Mouse (Mus musculus) kidney, embryonic 16.5 days (tissue): ENCODE measurements around the gene Rasgrf1. TPM values are rescaled to one million over a fixed set of nuclear protein-coding genes. Genes with fewer than 3 reads are reported as not detected.

ENCODE experiments used
- ATAC-seq: fragments of 200-750 bp; cut with Nextera tagmentation; 2 replicates; pipeline ENCODE4 v1.8.0; 2017; ENCODE audit warnings: moderate TSS enrichment; ENCODE audit not compliant: low FRiP score, low TSS enrichment
- H3K27ac ChIP-seq: fragments of 300-500 bp; sonication (generic); 2 replicates; pipeline ENCODE4 v1.5.1; 2014; ENCODE audit warnings: low read length
- H3K27me3 ChIP-seq: fragments of 300-500 bp; sonication (generic); 2 replicates; pipeline ENCODE4 v1.6.1; 2014; ENCODE audit warnings: low read length, control low read depth, mixed read lengths; ENCODE audit not compliant: insufficient read depth
- H3K36me3 ChIP-seq: fragments of 300-500 bp; sonication (generic); 2 replicates; pipeline ENCODE4 v1.6.1; 2014; ENCODE audit warnings: low read length, control low read depth, mixed read lengths; ENCODE audit not compliant: insufficient read depth
- H3K4me1 ChIP-seq: fragments of 300-500 bp; sonication (generic); 2 replicates; pipeline ENCODE4 v1.6.1; 2014; ENCODE audit warnings: low read length, control low read depth, mixed read lengths; ENCODE audit not compliant: insufficient read depth
- H3K4me2 ChIP-seq: fragments of 300-500 bp; sonication (generic); replicated peaks from 2 replicates; pipeline ENCODE4 v1.6.1; 2014; ENCODE audit warnings: low read depth, low read length
- H3K4me3 ChIP-seq: fragments of 300-500 bp; sonication (generic); 2 replicates; pipeline ENCODE4 v1.5.1; 2014; ENCODE audit warnings: mild to moderate bottlenecking, low read length
- H3K9ac ChIP-seq: fragments of 300-500 bp; sonication (generic); replicated peaks from 2 replicates; pipeline ENCODE4 v1.6.1; 2014; ENCODE audit warnings: low read length
- H3K9me3 ChIP-seq: fragments of 300-500 bp; sonication (generic); 2 replicates; pipeline ENCODE4 v1.6.1; 2016; ENCODE audit warnings: low read length, control low read depth
- WGBS: fragments of 180-500 bp; shearing (Covaris S2); extraction: QIAGEN DNeasy Blood & Tissue Kit; methylation state at CpG from one replicate; pipeline ENCODE4 v1.1.7; 2014; 5-methylcytosine and 5-hydroxymethylcytosine counted together
- polyA plus RNA-seq: library from polyadenylated mRNA; unstranded; fragments of >200 nt; fragmentation: Nextera tagmentation; extraction: Ambion mirVana; gene quantifications from 2 replicates; pipeline ENCODE4 v1.2.1, GENCODE M21; 2015

The Rasgrf1 gene
- polyA plus RNA-seq, 1 experiment from 2014 or later = 0.20 TPM

DNA sequence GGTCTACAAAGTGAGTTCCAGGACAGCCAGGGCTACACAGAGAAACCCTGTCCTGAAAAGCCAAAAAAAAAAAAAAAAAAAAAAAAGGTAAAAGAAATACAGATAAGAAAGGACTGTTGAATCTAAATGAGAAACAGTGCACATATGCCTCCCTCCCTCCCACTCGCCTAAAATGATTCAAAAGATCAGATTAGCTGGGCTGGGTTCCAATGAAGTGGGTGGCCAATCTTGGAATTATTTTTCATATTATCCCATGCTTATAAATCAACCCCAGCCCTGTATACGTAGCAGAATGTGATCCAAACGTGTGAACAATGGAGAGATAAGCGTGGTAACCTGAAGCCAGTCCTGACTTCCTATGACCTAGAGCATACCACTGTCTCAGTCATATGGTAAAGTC is 8.5 kb upstream of the Rasgrf1 start:
- 66% methylated on average over 4 of the region's 4 CpGs for WGBS
- H3K27me3 ChIP-seq = peaks cover 27% of the 10 kb centered on the region; the same call in 1 of the 2 replicates
- no peak overlapping the region for H3K27ac ChIP-seq
- no peaks in the 10 kb centered on the region for H3K36me3 ChIP-seq
- no peak overlapping the region for H3K4me2 ChIP-seq
- no peak overlapping the region for H3K9ac ChIP-seq
- no peaks in the 10 kb centered on the region for H3K9me3 ChIP-seq
- no peak for ATAC-seq
- H3K4me1 ChIP-seq = no peaks in the 10 kb centered on the region
- no peak overlapping the region for H3K4me3 ChIP-seq

DNA sequence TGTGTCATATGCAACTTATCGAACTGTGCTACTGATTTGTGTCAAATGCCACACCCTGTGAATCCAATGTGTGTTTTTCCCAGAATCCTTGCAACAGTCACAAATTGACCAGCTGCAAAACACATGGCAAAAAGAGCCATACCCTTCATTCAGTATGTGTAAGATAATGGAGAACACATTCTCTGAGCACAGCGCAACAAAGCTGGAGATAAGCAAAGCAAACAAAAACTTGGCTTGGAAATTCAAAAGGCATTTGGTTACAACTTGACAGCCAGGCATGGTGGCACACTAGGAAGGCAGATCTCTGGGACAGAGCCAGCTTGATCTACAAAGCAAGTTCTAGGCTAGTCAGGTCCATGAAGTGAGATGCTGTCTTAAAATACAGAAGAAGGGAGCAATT is 6.9 kb upstream of the Rasgrf1 start:
- no peak for ATAC-seq
- Histone ChIP-seq H3K36me3 (no peaks in the 10 kb centered on the region), H3K4me2 (no peak overlapping the region), H3K9me3 (no peaks in the 10 kb centered on the region), H3K27ac (no peak overlapping the region), H3K4me1 (no peaks in the 10 kb centered on the region), H3K9ac (no peak overlapping the region), H3K4me3 (no peak overlapping the region), H3K27me3 (peaks cover 43% of the 10 kb centered on the region)
- WGBS = 77% methylated on average over 2 of the region's 2 CpGs

DNA sequence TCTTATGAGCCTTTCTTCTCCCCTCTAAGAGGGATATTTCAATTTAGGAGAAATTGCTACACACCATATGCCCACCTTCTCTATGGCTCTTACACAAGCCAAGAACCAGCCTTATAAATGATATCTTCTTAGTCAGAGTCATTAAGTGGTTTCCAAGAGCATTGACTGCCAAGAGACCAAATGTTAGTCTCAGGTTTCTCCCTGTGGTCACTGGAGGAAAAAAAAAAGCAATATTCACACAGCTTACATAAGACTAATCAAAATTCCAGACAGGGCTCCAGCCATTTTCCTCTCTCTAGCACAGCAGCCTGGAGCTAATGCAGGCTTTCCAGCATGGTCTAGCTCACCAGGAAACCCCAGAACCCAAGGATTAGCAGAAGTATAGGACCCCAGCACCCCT is 3.1 kb upstream of the Rasgrf1 start:
- Histone ChIP-seq H3K9ac (no peak overlapping the region), H3K27me3 (peaks cover 79% of the 10 kb centered on the region), H3K27ac (no peak overlapping the region), H3K4me3 (no peak overlapping the region), H3K36me3 (no peaks in the 10 kb centered on the region), H3K4me1 (peaks cover 26% of the 10 kb centered on the region), H3K4me2 (no peak overlapping the region), H3K9me3 (no peaks in the 10 kb centered on the region)
- no peak for ATAC-seq

DNA sequence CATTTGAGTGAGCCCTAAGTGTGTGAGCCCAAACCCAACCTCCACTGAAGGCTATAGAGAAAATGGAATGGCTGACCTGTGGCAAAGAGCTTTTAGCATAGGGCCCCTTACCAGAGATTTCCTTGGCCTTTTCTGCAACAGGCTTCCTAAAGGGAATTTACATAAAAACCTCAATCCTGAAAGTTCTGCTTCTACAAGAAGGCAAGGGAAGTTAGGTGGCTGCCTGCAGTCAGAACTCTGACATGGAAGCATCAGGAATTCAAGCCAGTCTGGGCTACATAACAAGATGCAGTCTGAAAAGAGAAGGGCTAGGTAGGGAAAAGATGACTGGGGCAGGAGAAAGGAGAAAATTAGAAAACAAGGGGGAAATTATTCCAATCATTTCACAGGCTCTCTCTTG is 1.8 kb upstream of the Rasgrf1 start:
- peaks cover 26% of the 10 kb centered on the region for H3K4me1 ChIP-seq
- H3K36me3 ChIP-seq = no peaks in the 10 kb centered on the region
- H3K27me3 ChIP-seq = peaks cover 81% of the 10 kb centered on the region
- no peak overlapping the region for H3K27ac ChIP-seq
- no peak for ATAC-seq
- no peak overlapping the region for H3K4me2 ChIP-seq
- no peak overlapping the region for H3K9ac ChIP-seq
- H3K9me3 ChIP-seq = no peaks in the 10 kb centered on the region
- H3K4me3 ChIP-seq = no peak overlapping the region

DNA sequence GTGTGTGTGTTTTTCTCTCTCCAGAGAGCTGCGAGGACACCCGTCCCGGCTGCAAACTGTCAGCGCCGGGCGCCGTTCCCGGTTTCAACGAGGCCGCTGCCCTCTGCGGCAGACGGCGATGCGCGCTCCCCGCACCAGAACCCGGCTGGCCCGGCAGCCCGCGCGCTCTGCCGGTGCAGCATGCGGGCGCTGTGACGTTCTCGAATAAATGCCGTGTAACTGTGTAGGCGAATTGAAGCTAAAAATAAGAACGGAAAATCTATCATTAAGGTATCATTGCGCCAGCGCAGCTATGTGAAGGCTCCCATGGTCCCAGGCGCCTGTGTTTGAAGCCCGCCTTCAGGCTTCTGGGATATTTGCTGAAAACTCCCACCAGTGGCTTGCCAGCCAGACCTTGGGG is 1.1 kb upstream of the Rasgrf1 start:
- H3K9ac ChIP-seq = no peak overlapping the region

DNA sequence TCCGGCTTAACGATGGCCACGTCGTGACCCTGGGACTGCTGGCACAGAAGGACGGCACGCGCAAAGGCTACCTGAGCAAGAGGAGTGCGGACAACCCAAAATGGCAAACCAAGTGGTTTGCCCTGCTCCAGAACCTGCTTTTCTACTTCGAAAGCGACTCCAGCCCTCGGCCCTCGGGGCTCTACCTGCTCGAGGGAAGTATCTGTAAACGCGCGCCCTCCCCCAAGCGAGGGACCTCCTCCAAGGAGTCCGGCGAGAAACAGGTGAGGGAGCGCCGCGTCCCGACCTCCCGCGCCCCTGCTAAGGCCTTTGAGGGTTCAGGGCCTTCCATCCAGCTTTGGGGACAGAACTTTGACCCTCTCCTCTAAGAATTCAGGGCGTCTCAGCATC is 298 bp downstream of the Rasgrf1 start:
- 1% methylated on average over 26 of the region's 26 CpGs for WGBS
- no peaks in the 10 kb centered on the region for H3K36me3 ChIP-seq
- no peaks in the 10 kb centered on the region for H3K9me3 ChIP-seq
- peaks cover 26% of the 10 kb centered on the region for H3K4me1 ChIP-seq
- H3K4me3 ChIP-seq = peak overlapping the region; percentile 44
- H3K4me2 ChIP-seq = peak overlapping the region; percentile 61
- H3K9ac ChIP-seq = no peak overlapping the region
- no peak overlapping the region for H3K27ac ChIP-seq
- H3K27me3 ChIP-seq = peaks cover 92% of the 10 kb centered on the region
- no peak for ATAC-seq

More for the DNA sequence above, 1.1 kb upstream of the Rasgrf1 start:
- Histone ChIP-seq H3K36me3 (no peaks in the 10 kb centered on the region), H3K4me1 (peaks cover 26% of the 10 kb centered on the region), H3K27me3 (peaks cover 87% of the 10 kb centered on the region), H3K9me3 (no peaks in the 10 kb centered on the region), H3K4me2 (peak overlapping the region; percentile 61), H3K27ac (no peak overlapping the region), H3K4me3 (peak overlapping the region; percentile 44)
- no peak for ATAC-seq
- under 1% methylated on average over 32 of the region's 33 CpGs for WGBS

DNA sequence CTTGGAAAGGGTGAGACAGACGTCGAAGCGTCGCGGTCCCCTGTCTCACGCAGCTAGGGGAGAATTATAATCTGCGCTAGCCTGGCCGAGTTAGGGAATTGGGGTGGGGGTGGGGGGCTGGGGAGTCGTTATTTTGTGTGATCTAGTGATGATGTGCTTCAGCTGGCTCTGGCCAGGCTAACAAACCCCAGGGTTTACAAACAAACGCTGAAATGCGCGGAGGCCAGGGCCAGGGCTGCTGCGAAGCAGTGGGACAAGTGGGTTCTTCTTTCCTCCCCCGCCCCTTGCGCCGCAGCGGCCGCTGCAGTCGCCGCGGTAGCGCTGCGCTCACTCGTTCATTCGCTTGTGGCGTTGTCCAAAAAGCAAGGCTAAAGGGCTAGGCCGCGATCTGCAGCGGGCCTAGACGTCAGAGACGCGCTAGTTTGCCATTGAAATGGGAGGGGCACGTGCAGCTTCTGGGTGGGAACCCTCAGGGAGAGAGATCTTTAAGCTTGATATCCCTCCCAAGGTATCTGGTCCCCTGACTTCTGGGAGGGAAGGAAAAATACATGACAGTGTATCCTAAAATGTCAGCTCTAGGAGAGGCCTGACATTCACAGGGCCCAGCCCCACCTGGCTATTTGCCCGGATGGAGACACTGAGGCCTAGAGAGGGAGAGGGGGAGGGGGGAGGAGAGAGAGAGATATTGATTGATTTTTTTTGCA is 1.2 kb downstream of the Rasgrf1 start:
- Histone ChIP-seq H3K4me3 (peak overlapping the region; percentile 17), H3K27ac (no peak overlapping the region), H3K4me2 (peak overlapping the region; percentile 61), H3K36me3 (no peaks in the 10 kb centered on the region), H3K9me3 (no peaks in the 10 kb centered on the region), H3K4me1 (peaks cover 26% of the 10 kb centered on the region), H3K9ac (no peak overlapping the region), H3K27me3 (peaks cover 92% of the 10 kb centered on the region)
- no peak for ATAC-seq
- WGBS = 2% methylated on average over 34 of the region's 34 CpGs

DNA sequence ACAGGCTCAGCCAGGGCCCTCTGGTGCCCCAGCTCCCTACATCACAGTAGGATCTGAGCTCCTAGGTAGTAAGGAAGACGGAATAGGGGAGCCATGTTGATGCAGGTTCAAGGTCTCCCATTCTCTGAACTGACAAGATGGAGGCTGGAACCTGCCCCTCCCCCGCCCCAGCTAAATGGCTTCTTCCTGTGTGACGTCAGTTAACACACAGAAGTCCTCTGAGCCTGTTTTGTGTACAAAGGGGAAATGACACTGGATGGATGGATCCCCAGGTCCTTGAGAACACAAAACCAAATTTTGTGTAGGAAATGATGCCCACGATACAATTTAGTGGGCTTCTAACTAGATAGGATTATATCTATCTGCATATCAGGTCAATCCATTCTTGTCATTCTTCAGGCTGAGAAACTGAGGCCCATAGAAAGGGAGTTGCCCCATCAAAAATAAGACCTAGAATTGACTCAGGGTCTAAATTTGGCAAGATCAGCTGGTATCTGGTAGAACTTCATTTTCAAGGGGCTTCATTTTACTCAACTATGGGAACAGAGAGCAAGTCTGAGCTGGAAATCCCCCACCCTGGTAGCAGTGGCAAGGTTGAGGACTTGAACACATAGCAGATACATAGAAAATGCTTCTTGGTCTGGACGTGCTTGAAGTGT is 2.3 kb downstream of the Rasgrf1 start:
- peaks cover 26% of the 10 kb centered on the region for H3K4me1 ChIP-seq
- peaks cover 81% of the 10 kb centered on the region for H3K27me3 ChIP-seq
- H3K36me3 ChIP-seq = no peaks in the 10 kb centered on the region
- H3K4me2 ChIP-seq = no peak overlapping the region
- no peak overlapping the region for H3K27ac ChIP-seq
- no peak overlapping the region for H3K9ac ChIP-seq
- H3K9me3 ChIP-seq = no peaks in the 10 kb centered on the region
- H3K4me3 ChIP-seq = no peak overlapping the region
- no peak for ATAC-seq
- WGBS = 64% methylated on average over 5 of the region's 5 CpGs

DNA sequence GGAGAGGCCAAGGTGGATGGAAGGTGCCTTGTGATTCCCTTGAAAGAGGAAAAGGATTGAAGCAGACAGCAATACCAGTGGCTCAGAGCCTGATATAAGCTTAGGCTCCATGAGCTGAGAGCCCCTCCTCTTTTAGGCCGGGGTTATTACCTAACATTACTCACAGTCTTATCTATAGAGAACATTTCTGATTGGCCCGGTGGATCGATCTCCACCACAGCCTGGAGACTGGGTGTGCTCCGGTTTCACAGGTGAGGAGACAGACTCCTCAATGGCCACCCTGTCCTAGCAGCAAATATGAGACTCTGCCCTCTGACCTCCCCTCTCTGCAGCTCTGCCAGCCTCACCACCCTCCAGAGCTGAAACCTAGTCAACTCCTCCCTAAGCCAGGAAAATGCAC is 3.4 kb downstream of the Rasgrf1 start:
- ATAC-seq = no peak
- no peak overlapping the region for H3K4me2 ChIP-seq
- H3K9ac ChIP-seq = no peak overlapping the region
- H3K9me3 ChIP-seq = no peaks in the 10 kb centered on the region
- no peak overlapping the region for H3K27ac ChIP-seq
- no peaks in the 10 kb centered on the region for H3K36me3 ChIP-seq
- WGBS = 52% methylated on average over 4 of the region's 4 CpGs
- peaks cover 26% of the 10 kb centered on the region for H3K4me1 ChIP-seq
- peaks cover 70% of the 10 kb centered on the region for H3K27me3 ChIP-seq
- no peak overlapping the region for H3K4me3 ChIP-seq

DNA sequence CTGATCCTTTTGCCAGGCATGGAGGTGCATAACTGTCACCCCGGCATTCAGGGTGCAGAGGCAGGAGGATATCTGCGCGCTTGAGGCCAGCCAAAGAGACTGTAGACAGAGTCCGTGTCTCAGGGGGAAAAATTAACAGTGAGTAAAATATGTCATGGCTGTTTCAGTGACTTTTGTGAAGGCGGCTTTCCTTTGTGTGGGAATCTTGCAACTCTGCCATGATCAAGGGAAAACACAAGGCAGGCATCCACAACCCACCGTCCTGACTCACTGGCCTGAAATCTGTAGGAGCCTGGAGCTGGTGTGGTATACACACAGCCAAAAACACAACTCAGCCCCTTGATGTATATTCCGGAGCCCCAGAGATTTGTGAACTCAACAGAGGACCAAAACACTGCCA is 6.8 kb downstream of the Rasgrf1 start:
- H3K4me2 ChIP-seq = no peak overlapping the region
- no peaks in the 10 kb centered on the region for H3K9me3 ChIP-seq
- no peak overlapping the region for H3K27ac ChIP-seq
- 87% methylated on average over 7 of the region's 7 CpGs for WGBS
- H3K4me3 ChIP-seq = no peak overlapping the region
- no peak for ATAC-seq
- H3K36me3 ChIP-seq = no peaks in the 10 kb centered on the region
- H3K9ac ChIP-seq = no peak overlapping the region
- H3K4me1 ChIP-seq = no peaks in the 10 kb centered on the region
- peaks cover 37% of the 10 kb centered on the region for H3K27me3 ChIP-seq
